Mouse (Mus musculus) granulocyte monocyte progenitor cell, adult 5-6 weeks (primary cell): ENCODE data around the gene Cttnbp2. TPM values are rescaled to one million over a fixed set of nuclear protein-coding genes. Genes with fewer than 3 reads are reported as not detected.
"Not testable (repeated sequence)": the region's sequence is repeated elsewhere in the genome, so short reads cannot be mapped to it uniquely, and the experiment has no call there.

ENCODE experiments used
- ATAC-seq: replicated peaks from 2 replicates; pipeline ENCODE4 v1.8.0; 2016; ENCODE audit warnings: mild to moderate bottlenecking, moderate TSS enrichment, inconsistent platforms; ENCODE audit not compliant: poor library complexity, severe bottlenecking
- total RNA-seq, 2 experiments: library from RNA; stranded (forward) in 1 of 2; stranded (reverse) in 1 of 2; fragments of 200-712, 200-1000 nt in 1 of 2; fragments of >200 nt in 1 of 2; fragmentation: Nextera tagmentation in 1 of 2; gene quantifications; 2 replicates each; pipeline ENCODE4 v1.2.3; 2014 to 2017

Cttnbp2 gene
- total RNA-seq, 2 experiments from 2014 or later, result not detected

DNA sequence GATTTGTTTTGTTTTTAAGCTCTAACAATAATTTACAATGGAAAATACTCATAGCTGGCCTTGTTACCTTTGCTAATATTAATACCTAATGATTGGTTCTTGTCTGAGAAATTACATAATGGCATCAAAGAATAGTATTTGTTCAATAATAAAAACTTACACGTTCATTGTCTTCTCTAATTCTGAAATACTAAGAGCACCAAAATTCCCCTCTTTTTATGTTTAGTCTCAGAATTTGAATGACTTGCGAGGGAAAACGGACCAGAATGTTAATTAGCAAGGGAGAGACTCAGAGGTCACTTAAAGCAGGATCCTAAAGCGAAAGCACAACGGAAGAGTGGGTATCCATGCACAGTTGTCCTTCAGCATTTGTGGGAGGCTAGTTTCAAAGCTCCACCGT, 91.5 kb downstream of the Cttnbp2 start:
- no peak for ATAC-seq

DNA sequence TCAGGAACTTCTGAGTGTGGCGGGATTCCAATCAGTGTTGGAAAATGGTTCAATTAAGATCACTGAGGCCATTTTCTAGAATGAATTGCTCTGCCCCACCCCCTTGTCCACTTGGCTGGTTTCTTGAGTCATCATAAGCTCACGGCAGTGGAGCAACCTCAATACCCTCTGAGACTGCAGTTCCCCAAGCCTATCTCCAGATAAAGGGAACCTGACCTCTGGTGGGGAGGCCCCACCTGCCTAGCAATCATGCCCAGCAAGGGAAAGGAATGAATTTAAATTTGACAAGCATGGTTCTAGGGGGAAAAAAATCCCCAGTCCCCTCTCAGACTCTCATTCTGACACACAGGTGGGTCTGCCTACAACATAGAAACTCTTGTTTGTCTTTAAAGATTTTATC, 93.1 kb downstream of the Cttnbp2 start:
- no peak for ATAC-seq

DNA sequence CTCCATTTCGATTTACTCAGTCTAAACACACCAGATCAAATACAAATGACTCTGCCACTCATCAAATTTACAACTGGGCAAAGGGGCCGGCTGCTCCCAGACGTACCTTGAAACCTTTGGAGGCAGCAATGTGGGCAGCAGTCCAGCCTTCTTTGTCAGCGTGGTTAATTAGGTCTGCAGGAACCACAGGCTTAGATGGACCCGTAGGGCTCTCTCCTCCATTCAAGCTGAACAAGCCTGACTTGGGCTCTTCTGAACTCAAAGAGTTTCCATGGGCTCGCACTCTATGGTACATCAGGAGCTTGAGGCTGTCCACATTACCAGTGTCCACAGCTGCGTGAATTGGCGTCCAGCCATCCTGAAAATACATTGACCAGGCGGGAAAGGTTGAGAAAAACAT, 94.0 kb downstream of the Cttnbp2 start:
- no peak for ATAC-seq

DNA sequence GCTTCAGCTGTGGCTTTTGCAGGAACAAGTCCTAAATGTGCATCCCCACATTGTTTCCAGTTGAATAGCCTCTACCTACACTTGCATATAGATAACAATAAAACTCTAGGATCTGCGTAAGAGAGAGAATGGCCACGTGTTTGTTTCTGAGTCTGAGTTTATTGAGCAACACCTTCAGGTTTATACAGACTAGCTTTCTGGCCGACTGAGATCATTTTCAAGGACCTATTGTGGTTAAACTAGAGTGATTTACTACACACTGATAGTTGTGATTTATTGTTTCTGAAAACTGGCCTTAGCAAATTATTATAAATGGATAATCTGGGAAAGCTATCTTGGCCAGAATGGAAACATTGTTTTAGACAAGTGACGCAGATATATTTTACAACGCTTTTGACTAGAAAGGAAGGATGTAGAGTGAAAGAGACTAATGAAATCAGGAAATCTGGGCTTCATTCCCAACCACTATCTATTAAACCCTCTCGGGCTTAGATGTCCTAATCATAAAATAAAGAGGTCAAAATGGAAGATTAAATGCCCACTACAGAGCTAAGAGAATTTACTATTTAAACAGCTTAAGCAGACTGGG, 96.7 kb downstream of the Cttnbp2 start:
- no peak for ATAC-seq

DNA sequence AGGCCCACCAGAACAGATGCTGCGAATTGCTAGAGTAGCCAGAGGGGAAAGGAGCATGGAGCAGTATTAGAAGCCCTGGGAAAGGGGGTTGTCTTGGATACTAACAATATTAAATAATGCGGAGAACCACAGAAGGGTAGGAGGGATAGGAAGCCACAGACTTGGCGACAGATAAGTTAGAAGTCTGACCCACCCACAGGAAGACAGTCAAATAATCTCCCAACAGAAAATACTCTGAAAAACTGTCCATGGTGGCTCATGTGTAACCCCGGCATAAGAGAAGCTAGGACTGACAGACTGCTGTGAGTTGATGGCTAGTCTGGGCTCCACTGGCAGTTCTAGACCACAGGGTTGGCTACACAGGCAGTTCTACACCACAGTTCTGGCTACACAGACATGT, 98.7 kb downstream of the Cttnbp2 start:
- no peak for ATAC-seq

DNA sequence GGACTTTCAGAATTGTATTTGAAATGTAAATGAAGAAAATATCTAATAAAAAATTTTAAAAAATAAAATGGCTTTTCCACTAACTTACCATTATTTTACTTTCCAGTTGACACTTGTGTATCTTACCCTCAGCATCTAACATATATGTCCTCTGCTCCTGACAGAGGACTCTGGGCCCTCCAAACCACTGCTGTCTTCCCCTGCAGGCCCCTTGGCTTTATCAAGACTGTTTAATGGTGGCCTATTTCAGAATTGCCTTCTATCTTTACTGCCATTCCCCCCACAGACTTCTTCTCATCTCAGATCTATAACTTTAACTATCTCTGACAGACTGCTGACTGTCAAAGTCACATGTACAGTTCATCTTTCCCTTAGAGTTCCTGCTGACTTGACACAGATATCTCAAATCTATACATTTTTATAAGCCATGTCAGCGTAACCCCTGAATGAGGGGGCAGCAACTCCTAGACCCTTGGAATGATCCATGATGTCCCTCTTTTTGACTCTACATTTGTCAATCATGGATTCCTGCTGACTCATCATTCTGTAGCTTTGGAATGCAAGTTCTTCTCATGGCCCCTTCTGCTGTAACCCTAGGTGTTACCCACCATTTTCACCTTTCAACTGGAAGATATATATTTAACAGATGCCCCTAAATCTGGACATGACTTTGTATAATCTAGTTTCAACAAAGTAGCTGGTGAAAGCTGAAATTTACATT, 103.0 kb downstream of the Cttnbp2 start:
- ATAC-seq, result no peak

DNA sequence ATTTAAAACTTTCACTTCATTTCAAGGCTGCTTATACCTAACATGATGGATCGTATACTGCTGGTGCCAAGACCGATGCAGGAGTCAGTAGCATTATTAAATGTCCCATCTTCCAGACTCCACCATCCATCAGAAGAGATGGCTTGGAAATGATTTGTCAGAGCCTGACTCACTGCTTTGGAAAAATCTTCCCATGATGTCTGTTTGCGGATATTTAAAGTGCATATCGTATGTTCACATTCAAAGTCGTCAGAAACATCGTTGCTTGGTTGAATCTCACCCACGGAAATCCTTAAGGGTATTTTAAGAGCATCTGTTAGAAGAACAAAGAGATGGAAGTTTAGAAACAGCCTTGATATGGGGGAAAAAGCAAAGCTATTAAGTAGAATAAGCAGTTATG, 106.2 kb downstream of the Cttnbp2 start:
- no peak for ATAC-seq

DNA sequence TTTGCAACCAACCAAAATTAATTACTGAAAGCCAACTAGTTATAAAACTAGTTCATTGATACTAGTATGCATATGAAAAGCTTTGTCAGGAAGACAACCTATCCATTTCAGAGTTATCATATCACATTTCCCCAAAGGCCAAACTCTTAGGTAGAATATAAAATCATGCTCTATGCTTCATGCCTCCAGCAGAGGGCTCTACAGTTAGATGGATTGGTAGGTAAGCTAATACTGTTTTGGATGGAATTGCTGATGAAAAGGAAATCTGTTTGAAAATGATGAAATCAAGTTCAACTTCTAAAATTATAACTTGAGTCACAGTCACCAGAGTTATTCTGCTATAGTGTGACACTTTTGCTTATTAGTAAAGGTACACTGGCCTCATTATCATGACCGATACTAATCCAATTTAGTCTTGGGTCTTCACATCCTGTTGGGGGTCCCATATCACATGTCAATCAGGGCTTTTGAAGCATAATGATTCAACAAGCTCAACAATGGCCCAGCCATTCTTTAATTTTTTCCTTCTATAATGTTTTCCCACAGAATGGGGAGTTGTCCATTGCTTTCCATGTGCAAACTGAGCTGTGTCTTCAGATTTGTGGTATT, 113.5 kb downstream of the Cttnbp2 start:
- no peak; the same call in 1 of the 2 replicates for ATAC-seq

DNA sequence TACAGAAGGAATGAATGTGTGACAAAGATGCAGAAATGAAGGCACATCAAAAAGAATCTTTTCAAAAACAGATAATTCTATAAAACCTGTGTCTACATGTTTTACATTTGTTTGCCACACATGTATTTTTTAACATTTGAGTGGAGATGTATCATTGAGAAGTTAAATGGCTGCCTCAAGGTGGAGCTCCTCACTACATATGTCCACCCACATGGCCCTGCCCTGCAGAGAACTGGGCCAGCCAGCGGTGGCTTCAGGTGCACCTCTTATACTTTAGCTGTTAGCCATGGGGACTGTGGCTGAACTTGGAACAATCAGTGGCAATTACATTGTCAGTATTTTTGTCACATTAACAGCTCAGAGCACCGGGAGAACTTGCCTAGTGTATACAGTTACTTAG, 133.3 kb downstream of the Cttnbp2 start:
- no peak for ATAC-seq

DNA sequence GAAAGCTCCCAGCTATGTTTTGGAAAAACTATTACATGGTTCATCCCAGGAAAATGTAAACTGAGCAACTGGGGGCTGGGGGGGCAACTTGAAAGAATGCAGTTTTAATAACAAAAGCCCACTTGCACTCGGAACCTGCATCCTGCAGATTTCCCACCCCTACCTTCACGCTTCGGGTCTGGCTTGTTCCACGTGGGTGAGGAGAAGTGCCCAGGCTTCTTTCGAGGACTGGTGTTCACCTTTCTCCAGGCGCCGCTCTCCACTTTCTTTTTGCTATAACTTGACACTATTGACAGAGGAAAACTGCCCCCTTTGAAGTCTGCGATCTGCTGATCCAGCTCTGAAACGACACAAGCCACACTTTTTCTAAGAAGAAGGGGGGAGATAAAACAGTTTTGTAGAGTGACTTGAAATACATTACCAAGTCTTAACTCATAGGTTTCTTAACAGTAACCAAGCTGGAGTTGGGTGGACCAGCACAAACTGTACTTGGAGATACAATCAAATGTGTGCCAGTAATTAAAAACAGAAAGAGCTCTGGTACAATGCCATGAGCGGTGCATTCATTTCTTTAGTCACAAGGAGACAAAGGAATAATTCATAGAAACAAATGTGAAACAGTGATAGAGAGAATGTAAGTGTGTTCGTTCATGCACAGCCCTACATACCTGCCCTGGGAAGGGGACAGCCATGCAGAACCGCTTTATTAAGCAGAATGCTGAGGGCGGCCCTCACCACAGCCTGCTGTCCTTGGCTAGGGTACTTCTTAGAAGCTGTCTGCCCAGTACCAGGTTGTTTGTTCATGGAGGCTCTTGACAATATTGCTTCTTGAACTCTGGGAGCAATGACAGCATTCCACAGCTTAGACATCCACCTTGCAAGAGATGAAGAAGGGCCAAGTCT, 134.1 kb downstream of the Cttnbp2 start:
- no peak for ATAC-seq

DNA sequence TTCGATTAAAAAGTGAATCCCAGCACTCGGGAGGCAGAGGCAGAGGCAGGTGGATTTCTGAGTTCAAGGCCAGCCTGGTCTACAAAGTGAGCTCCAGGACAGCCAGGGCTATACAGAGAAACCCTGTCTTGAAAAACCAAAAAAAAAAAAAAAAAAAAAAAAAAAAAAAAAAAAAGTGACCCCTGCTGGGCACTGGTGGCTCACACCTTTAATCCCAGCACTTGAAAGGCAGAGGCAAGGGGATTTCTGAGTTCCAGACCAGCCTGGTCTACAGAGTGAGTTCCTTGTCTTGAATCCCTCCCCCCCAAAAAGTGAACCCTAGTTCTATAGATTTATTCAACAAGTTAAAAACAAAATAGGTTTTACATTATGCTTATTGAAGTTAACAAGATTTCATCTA, 136.9 kb downstream of the Cttnbp2 start:
- ATAC-seq, result not testable (repeated sequence)

DNA sequence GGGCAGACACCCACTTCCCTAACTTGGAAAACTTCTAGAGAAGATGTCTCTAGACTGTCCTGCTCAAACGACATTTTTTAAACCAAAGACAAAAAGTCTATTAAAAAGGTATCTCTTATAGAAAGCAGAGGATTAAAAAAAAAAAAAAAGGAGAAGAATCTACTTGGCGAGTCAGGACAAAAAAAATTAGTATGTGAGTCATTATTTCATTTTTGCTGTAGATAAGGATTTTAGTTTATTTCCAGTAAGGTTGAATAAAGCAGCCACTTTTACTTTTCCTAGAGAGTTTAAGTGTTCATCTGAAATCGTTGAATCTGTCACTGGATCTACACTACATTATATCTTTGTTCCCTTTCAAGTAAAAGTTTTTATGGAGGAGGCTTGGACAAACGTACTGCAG, 139.9 kb downstream of the Cttnbp2 start:
- no peak for ATAC-seq

DNA sequence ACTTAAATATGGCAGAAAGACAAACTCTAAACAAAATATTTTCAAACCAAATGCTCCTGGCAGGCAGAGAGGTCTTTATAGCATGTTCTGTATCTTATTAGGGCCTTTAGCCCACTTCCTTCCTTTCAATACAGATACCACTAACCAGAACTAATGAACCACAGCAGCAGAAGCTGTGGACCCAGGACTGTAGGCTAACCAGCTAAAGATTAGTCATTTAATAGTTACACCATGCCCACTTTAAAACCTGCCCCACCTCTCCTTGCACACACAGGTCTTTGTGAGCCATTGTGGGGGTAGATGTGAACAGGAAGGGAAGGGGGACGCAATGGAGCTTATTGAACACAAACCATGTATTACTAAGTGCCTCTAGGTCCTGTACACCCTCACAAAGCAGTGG, 141.0 kb downstream of the Cttnbp2 start:
- ATAC-seq, result no peak

DNA sequence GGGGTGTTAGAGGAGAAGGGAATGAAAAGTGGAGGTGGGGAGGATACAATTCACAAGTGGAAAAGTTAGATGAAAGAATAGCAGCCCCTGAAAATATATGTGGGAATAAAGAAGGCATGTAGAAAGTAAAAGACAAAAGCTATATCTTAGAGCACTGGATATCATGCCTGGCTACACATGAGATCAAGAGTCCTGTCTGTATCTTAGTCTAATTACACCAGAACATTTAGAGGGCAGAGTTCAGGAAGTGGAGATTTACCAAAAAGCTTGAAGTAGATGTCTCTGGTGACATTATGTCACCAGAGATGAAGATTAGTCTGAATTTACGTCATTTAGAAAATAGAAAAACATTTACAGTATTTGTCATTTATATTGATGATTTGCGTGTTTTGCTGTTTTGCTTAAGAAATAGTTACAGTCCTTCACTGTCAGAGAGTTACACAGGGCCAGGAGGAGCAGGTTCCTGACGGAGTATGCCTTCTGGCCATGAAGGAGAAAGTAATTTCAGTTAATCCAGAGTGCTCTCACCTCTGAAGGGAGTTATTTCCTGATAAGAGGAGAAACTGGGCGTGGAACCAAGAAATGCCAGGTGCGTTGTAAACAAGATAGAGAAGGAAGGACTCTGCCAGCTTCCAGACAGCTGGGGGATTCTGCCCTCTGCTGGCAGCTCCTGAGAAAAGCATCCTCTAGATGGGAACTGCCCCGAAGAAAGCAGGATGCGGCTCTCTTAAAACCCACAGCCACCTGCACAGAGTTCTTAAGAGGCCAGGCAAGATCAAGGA, 142.0 kb downstream of the Cttnbp2 start:
- peak; percentile 74 for ATAC-seq

DNA sequence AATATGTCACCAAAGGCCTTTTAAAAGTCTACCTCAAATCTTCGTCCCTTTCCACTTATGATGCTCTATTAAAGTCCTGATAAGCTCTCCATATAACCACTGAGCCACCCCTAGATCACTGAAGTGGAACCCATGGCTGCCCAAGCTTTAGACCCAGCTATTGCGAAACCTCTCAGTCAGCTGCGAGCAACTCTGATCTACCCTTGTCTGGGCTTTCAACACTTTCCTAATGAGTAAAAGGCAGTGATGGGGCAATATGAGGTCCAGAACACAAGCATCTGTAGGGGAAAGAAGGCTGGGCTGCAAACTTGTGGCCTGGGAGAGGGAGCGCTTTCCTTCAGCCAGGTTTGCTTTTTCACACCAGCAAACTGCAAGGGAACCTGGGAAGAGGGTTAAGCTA, 144.9 kb downstream of the Cttnbp2 start:
- peak; percentile 85 for ATAC-seq

DNA sequence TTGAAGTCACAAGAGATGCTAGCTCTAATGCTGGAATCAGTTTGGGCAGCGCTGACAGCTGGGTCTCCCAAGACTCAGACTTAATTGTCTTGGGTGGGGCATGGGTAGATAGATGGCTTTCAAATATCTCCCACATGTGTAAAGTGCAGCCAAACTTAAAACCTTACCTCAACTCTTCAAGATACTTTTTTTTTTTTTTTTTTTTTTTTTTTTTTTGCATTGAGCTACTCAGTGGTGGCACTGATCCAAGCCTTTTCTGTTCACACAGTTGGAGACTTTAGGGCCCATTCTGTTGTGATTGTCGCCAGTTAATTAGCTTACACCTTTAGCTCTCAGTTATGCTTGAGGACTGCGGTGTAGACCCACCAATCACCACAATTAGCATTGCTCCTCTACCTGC, 145.6 kb downstream of the Cttnbp2 start:
- ATAC-seq, result no peak

DNA sequence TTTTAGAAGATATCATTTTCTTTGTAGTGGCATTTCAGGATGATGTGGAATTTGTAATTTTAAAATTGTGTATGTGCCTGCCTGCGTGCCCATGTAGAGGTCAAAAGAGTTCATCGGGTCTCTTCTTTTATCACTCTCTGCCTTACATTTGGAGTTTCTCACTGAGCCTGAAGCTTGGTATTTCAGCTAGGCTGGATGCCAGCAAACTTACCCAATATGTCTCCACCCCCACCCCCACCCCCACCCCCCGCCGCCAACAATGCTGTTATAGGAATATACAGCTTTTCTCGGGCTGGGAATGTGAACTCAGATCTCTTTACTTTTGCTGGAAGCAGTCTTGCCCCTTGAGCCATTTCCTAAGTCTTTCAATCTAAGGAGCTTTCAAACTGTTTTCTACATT, 152.4 kb downstream of the Cttnbp2 start:
- ATAC-seq, result no peak

DNA sequence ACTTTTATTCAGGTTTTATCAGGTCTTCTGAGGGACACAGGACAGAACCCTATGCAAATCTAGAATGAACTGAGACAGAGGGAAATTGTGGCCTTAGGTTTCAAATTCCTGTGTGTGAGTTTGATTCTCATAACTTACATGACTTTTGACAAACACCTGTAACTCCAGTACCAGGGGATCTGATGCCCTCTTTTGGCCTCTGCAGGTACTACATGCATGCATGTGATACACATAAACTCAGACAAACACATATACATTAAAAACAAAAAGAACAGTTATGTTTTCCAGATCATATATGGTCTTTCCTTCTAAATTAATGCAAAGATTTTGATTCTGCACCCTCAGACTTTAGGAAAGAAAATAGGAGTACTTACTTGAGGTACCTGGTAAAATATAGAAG, 153.7 kb downstream of the Cttnbp2 start:
- no peak for ATAC-seq

DNA sequence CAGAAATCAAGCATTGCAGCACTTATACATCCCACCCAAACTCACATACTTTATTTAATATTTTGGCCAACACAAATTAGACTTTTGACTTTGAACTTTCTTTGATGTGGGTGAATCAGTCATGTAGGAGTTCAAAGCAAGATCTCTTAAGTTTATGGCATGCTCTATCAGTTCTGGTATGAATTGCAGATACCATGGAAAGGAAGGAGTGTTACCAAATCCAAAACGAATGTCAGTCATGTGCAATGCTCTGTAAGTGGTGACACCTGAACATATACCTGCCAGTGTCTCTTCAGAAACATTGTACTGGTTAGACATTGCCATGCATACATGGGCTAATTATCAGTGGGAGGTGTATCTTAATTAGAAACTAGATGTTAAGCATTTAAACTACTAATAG, 154.5 kb downstream of the Cttnbp2 start:
- no peak for ATAC-seq

DNA sequence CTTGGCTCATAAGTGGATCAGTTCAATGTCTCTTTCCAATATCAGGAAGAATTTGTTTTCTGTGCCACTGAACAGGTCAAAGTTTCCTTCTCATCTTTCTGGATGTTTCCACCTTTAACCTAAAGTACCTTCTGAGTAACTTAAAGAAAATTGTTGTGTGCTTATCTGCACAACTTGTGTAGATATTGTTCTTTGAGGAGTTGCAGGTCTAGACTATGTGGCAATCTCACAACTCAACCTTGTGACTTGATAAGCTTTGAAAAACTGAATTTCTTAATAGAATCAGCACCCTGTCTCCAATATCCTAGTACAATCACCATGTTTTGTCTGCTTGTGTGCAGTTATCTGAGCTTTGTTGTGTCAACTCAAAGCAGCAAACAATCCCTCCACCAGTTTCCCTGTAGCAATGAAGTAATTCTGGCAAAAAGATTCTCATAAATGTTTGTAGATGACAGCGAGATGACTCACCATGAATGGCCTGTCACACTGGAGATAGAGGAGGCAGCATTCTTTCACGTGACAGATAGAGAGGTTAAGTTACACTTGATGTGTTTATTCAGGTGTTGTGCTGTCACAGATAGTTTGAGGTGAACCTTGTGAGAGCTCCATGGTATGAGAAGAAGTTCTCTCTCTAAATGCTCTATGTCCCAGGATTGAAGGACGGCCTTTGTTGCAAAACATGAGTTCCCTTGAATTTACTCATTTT, 165.3 kb downstream of the Cttnbp2 start:
- no peak for ATAC-seq
